20 mouse cellular contexts compared by ENCODE assay signal in the genomic region with DNA sequence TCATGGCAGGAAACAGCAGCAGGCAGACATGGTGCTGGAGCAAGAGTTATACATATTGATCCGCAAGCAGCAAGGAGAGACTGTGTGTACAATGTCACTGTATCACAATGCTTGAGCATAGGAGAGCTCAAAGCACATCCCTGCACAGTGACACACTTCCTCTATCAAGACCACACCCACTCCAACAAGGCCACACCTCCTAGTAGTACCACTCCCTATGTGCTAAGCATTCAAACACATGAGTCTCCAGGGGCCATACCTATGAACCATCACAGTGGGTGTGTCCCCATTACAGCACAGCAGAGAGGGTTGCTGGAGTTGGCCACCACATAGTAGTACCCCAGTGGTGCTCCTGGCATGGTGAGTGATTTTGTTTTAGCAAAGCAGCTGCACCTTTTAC. TPM values are rescaled to one million over a fixed set of nuclear protein-coding genes. Genes with fewer than 3 reads are reported as not detected.
A peak's percentile ranks its signal among the peaks of the same experiment; 100 is the strongest.
DNase-seq lines count a peak whose midpoint lies in the region; ATAC-seq and TF ChIP-seq lines count a peak whose summit lies in the region.
"Had no signal": no experiment of that assay in that cellular context is flagged by ENCODE, and none has a peak within 500 bp of the region (broad histone marks: within the 10 kb centered on the region; RNA-seq: fewer than 3 reads in every experiment).

No protein-coding gene starts in this region.

- no peak for TF ChIP-seq CTCF in CH12.LX (conservative IDR thresholded peaks at IDR 0.05 in 1 of 2, IDR thresholded peaks at IDR 0.05 in 1 of 2; ENCODE audit: low read depth in 2 of 2, low read length in 2 of 2)

- H3K4me2 ChIP-seq in liver, embryonic 12.5 days, result no peak overlapping the region
- no peak overlapping the region for H3K4me2 ChIP-seq in CH12.LX (ENCODE audit: insufficient read depth, low read depth, poor library complexity, severe bottlenecking)
- H3K4me2 ChIP-seq: forebrain, embryonic 12.5 days; hindbrain, embryonic 13.5 days had no signal

- WGBS in liver, embryonic 12.5 days (ENCODE audit: insufficient replicate concordance), result 78% methylated on average over 1 of the region's 1 CpGs

- DNase-seq in liver (no peak), CH12.LX (ENCODE audit: extremely low read depth) (peak; percentile 39)
- DNase-seq in spleen, postnatal 14 days (ENCODE audit: low spot score in 2 of 2), result no peak
- DNase-seq in heart, adult 8-10 months (ENCODE audit: low spot score), result no peak
- DNase-seq: adrenal gland, postnatal 10 days; cerebellum, adult 8-10 months; heart, adult 2 months; kidney, adult 11 months; kidney, postnatal 4 days; layer of hippocampus, postnatal 36 days; lung, postnatal 10 days; retina, postnatal 1 day; thymus, adult 18-20 months had no signal

- 0 out of 2 replicates have a peak, but pooled peaks cover under 1% of the 10 kb centered on the region for H3K79me2 ChIP-seq in CH12.LX (replicated peaks; ENCODE audit: control insufficient read depth, extremely low read depth, insufficient read depth, poor library complexity, severe bottlenecking)

- peak; percentile 63 for ATAC-seq in liver, embryonic 12.5 days
- ATAC-seq in granulocyte monocyte progenitor cell, adult 5-6 weeks (replicated peaks; ENCODE audit: poor library complexity, severe bottlenecking), result peak; percentile 17; the same call in 1 of the 2 replicates
- peak; percentile 48 for ATAC-seq in megakaryocyte progenitor cell, adult 5-6 weeks (replicated peaks; ENCODE audit: poor library complexity)

- no peaks in the 10 kb centered on the region for H3K9me3 ChIP-seq in liver, embryonic 12.5 days (replicated peaks)
- H3K9me3 ChIP-seq in CH12.LX (replicated peaks; ENCODE audit: low read length), result no peaks in the 10 kb centered on the region
- H3K9me3 ChIP-seq: forebrain, embryonic 12.5 days; hindbrain, embryonic 13.5 days had no signal

- TF ChIP-seq RAD21 in CH12.LX (IDR thresholded peaks at IDR 0.05; ENCODE audit: low read depth, low read length), result no peak

- H3K9ac ChIP-seq in liver, embryonic 12.5 days, result no peak overlapping the region
- H3K9ac ChIP-seq in CH12.LX (ENCODE audit: insufficient read depth, low read depth), result no peak overlapping the region
- H3K9ac ChIP-seq: forebrain, embryonic 12.5 days; hindbrain, embryonic 13.5 days had no signal

- in situ Hi-C loops in CH12.LX (cut with MboI; ENCODE audit: low pct_ligation_motif_present, low pct_unique_long_range_greater_than_20kb, low sequenced_read_pairs), result no loop called here

- H3K27me3 ChIP-seq in liver, embryonic 12.5 days (replicated peaks), result no peaks in the 10 kb centered on the region
- H3K27me3 ChIP-seq in CH12.LX (replicated peaks), result no peaks in the 10 kb centered on the region
- H3K27me3 ChIP-seq: forebrain, embryonic 12.5 days; hindbrain, embryonic 13.5 days had no signal

- H3K4me1 ChIP-seq in liver, embryonic 12.5 days, result peaks cover 7% of the 10 kb centered on the region; the same call in 1 of the 2 replicates
- peaks cover 0 to 18% of the 10 kb centered on the region in 2 experiments; a peak in 3 of 4 replicates for H3K4me1 ChIP-seq in CH12.LX (ENCODE audit: control insufficient read depth in 1 of 2, insufficient read depth in 2 of 2)

- TF ChIP-seq POLR2A in CH12.LX (IDR thresholded peaks at IDR 0.05; ENCODE audit: low read depth, low read length), result no peak

- H3K27ac ChIP-seq in liver, embryonic 12.5 days, result no peak overlapping the region
- no peak overlapping the region for H3K27ac ChIP-seq in CH12.LX (ENCODE audit: insufficient read depth, low read depth)
- H3K27ac ChIP-seq: forebrain, embryonic 12.5 days; heart, adult 2 months; hindbrain, embryonic 13.5 days; midbrain, embryonic 10.5 days had no signal

- no peak overlapping the region for H3K4me3 ChIP-seq in liver, embryonic 12.5 days
- H3K4me3 ChIP-seq in CH12.LX (replicated peaks in 1 of 3; ENCODE audit: low read depth in 2 of 3, low read length in 2 of 3, poor library complexity in 1 of 3), result no peak overlapping the region
- H3K4me3 ChIP-seq: forebrain, embryonic 12.5 days; heart, adult 2 months; hindbrain, embryonic 13.5 days; midbrain, embryonic 10.5 days; myocyte had no signal

- H3K36me3 ChIP-seq in liver, embryonic 12.5 days, result peaks cover 18% of the 10 kb centered on the region
- H3K36me3 ChIP-seq in CH12.LX (replicated peaks in 1 of 2; ENCODE audit: control insufficient read depth in 1 of 2, insufficient read depth in 1 of 2, low read length in 1 of 2), result peaks cover 0 to 44% of the 10 kb centered on the region in 2 experiments

- TF ChIP-seq EP300 in CH12.LX (IDR thresholded peaks at IDR 0.05; ENCODE audit: low read length), result no peak

- dilution Hi-C loops in CH12.LX (cut with MboI; ENCODE audit: extremely low pct_ligation_motif_present, extremely low pct_unique_long_range_greater_than_20kb, low sequenced_read_pairs), result no loop called here

TF ChIP-seq in CH12.LX, 34 proteins besides CTCF, POLR2A, EP300 and RAD21:
- TF ChIP-seq JUND (conservative IDR thresholded peaks at IDR 0.05; ENCODE audit: low read depth, low read length), result no peak
- no peak for TF ChIP-seq UBTF (IDR thresholded peaks at IDR 0.05; ENCODE audit: low read depth, low read length)
- TF ChIP-seq ZMIZ1 (IDR thresholded peaks at IDR 0.05; ENCODE audit: low read depth, low read length), result no peak
- TF ChIP-seq TBP (conservative IDR thresholded peaks at IDR 0.05; ENCODE audit: low read depth, low read length), result no peak
- TF ChIP-seq MAFK (IDR thresholded peaks at IDR 0.05; ENCODE audit: insufficient replicate concordance, low read length), result no peak
- no peak for TF ChIP-seq SMC3 (IDR thresholded peaks at IDR 0.05; ENCODE audit: low read depth, low read length)
- TF ChIP-seq SIN3A (IDR thresholded peaks at IDR 0.05; ENCODE audit: low read length), result no peak
- no peak for TF ChIP-seq BHLHE40 (IDR thresholded peaks at IDR 0.05; ENCODE audit: low read depth, low read length)
- TF ChIP-seq MAZ (IDR thresholded peaks at IDR 0.05; ENCODE audit: low read depth, low read length), result no peak
- TF ChIP-seq CHD1 (IDR thresholded peaks at IDR 0.05; ENCODE audit: low read depth, low read length), result no peak
- TF ChIP-seq IRF4 (IDR thresholded peaks at IDR 0.05; ENCODE audit: low read depth, low read length), result no peak
- TF ChIP-seq TCF12 (IDR thresholded peaks at IDR 0.05; ENCODE audit: low read depth, low read length), result no peak
- TF ChIP-seq MAX (IDR thresholded peaks at IDR 0.05; ENCODE audit: low read length), result no peak
- TF ChIP-seq RCOR1 (conservative IDR thresholded peaks at IDR 0.05; ENCODE audit: low read depth, low read length), result no peak
- TF ChIP-seq USF2 (conservative IDR thresholded peaks at IDR 0.05; ENCODE audit: low read depth, low read length), result no peak
TF ChIP-seq in CH12.LX: peak in this region for 0.

RNA-seq across cellular contexts. Expression of a gene that starts 6.3 kb away (rescaled TPM):
- 16.6 and 17.4 TPM in 2 replicates for polyA plus RNA-seq in liver, embryonic 12.5 days (2016; fragmentation: Nextera tagmentation; extraction: Ambion mirVana)
- total RNA-seq in CH12.LX (2012; rRNA removed) (8.6 and 10.4 TPM in 2 replicates), CH12.LX (2014; rRNA removed) (15.2 and 18.8 TPM in 2 replicates)
- polyA plus RNA-seq in CH12.LX (2012; ENCODE audit: insufficient read length, low read depth), result 14.7 and 19.9 TPM in 2 replicates
- 36.0 and 38.7 TPM in 2 replicates for total RNA-seq in granulocyte monocyte progenitor cell, adult 5-6 weeks (2014; fragmentation: Nextera tagmentation)
- total RNA-seq in granulocyte monocyte progenitor cell, adult 5-6 weeks (2017), result 34.8 and 40.6 TPM in 2 replicates
- total RNA-seq in megakaryocyte progenitor cell, adult 5-6 weeks (2015), result 42.1 and 52.7 TPM in 2 replicates
- 26.5 and 35.5 TPM in 2 replicates for total RNA-seq in megakaryocyte progenitor cell, adult 5-6 weeks (2017)
- 1 to 10 TPM; 6.1 to 7.4 (median 7.0) TPM for total RNA-seq in heart, adult 8-10 months (2022)

RNA-seq across cellular contexts. Expression of a gene that starts 37.3 kb away (rescaled TPM):
- polyA plus RNA-seq in liver, embryonic 12.5 days (2016; fragmentation: Nextera tagmentation; extraction: Ambion mirVana), result 57.4 and 59.9 TPM in 2 replicates
- 64.2 and 70.8 TPM in 2 replicates for total RNA-seq in CH12.LX (2012; rRNA removed)
- total RNA-seq in CH12.LX (2014; rRNA removed), result 144 and 161 TPM in 2 replicates
- polyA plus RNA-seq in CH12.LX (2012; ENCODE audit: insufficient read length, low read depth), result 96.0 and 96.2 TPM in 2 replicates
- 98.5 and 105 TPM in 2 replicates for total RNA-seq in granulocyte monocyte progenitor cell, adult 5-6 weeks (2014; fragmentation: Nextera tagmentation)
- 133 and 147 TPM in 2 replicates for total RNA-seq in granulocyte monocyte progenitor cell, adult 5-6 weeks (2017)
- total RNA-seq in megakaryocyte progenitor cell, adult 5-6 weeks (2015), result 132 and 134 TPM in 2 replicates
- total RNA-seq in megakaryocyte progenitor cell, adult 5-6 weeks (2017), result 118 and 124 TPM in 2 replicates
- 10 to 100 TPM; 15.6 to 20.2 (median 19.4) TPM for total RNA-seq in heart, adult 8-10 months (2022)
